Mouse (Mus musculus) midbrain, embryonic 11.5 days (tissue): ENCODE measurements around the gene Opcml. TPM values are rescaled to one million over a fixed set of nuclear protein-coding genes. Genes with fewer than 3 reads are reported as not detected.

Experiments used
- ATAC-seq: fragments of 200-750 bp; cut with Nextera tagmentation; 2 replicates; pipeline ENCODE4 v1.8.0; 2017; ENCODE audit warnings: moderate TSS enrichment, moderate library complexity; ENCODE audit not compliant: low FRiP score
- DNase-seq: peaks from one replicate; pipeline ENCODE4 v3.0.0; 2015; ENCODE audit warnings: low spot score; ENCODE audit errors: missing footprints
- H3K27ac ChIP-seq: fragments of 300-500 bp; sonication (generic); 2 replicates; pipeline ENCODE4 v1.5.1; 2014; ENCODE audit warnings: low read depth, low read length
- H3K27me3 ChIP-seq: fragments of 300-500 bp; sonication (generic); 2 replicates; pipeline ENCODE4 v1.6.1; 2014; ENCODE audit warnings: mild to moderate bottlenecking, low read length, moderate library complexity, mixed read lengths; ENCODE audit not compliant: control insufficient read depth, insufficient read depth
- H3K36me3 ChIP-seq: fragments of 300-500 bp; sonication (generic); 2 replicates; pipeline ENCODE4 v1.6.1; 2014; ENCODE audit warnings: mild to moderate bottlenecking, low read length, moderate library complexity, mixed read lengths; ENCODE audit not compliant: control insufficient read depth, insufficient read depth
- H3K4me1 ChIP-seq: fragments of 300-500 bp; sonication (generic); 2 replicates; pipeline ENCODE4 v1.6.1; 2014; ENCODE audit warnings: low read length; ENCODE audit not compliant: control insufficient read depth, insufficient read depth
- H3K4me2 ChIP-seq: fragments of 300-500 bp; sonication (generic); 2 replicates; pipeline ENCODE4 v1.6.1; 2014; ENCODE audit warnings: mild to moderate bottlenecking, moderate library complexity
- H3K4me3 ChIP-seq: fragments of 300-500 bp; sonication (generic); 2 replicates; pipeline ENCODE4 v1.5.1; 2014; ENCODE audit warnings: low read depth, low read length
- H3K9ac ChIP-seq: fragments of 300-500 bp; sonication (generic); 2 replicates; pipeline ENCODE4 v1.6.1; 2014; ENCODE audit warnings: low read length
- H3K9me3 ChIP-seq: fragments of 300-500 bp; sonication (generic); 2 replicates; pipeline ENCODE4 v1.6.1; 2016; ENCODE audit warnings: low read length; ENCODE audit not compliant: control insufficient read depth
- WGBS: fragments of 180-500 bp; shearing (Covaris S2); extraction: QIAGEN DNeasy Blood & Tissue Kit; methylation state at CpG from one replicate; pipeline ENCODE4 v1.1.7; 2014; 5-methylcytosine and 5-hydroxymethylcytosine counted together
- polyA plus RNA-seq: library from polyadenylated mRNA; unstranded; fragments of >200 nt; fragmentation: Nextera tagmentation; extraction: Ambion mirVana; gene quantifications from 2 replicates; pipeline ENCODE4 v1.2.1, GENCODE M21; 2014

Opcml gene
- polyA plus RNA-seq, 1 experiment from 2014 or later = 3.2 TPM

DNA sequence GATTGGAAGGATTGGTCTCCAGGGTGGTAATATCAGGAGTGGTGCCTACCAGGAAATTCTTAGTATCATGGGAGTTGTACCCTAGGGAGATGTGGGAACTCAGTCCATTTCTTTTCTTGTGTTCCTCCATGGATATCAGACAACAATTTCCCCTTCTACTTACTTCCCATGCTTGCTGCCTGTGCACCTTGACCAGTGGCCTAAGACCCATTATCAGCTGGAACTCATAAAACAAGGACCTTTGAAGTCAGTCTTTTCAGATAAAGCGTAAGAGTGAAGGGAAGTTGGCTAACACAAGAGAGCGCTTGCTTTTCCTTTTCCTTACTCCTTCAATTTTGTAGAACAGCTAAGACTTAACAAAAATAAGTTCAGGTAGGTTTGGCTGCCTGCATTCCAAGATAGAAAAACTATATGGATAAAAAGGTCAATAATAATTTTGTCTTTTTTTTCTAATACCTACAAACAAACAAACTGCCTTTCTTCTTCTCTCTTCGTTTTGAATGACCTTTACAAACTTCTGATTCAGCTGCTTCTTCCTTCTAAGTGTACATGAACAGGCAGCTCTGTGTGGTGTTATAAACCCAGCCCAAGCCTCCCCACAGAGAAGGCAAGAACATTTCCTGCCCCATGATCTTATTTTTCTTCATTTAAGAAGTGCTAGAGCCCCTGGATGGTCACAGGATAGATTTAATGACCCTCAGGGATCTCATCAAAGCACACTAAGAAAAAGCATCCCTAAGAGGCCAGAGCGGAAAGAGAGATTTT is 387.7 kb downstream of the Opcml start:
- Histone ChIP-seq H3K4me2 (no peak overlapping the region), H3K27me3 (no peaks in the 10 kb centered on the region), H3K9me3 (no peaks in the 10 kb centered on the region), H3K9ac (no peak overlapping the region), H3K4me3 (no peak overlapping the region), H3K36me3 (no peaks in the 10 kb centered on the region), H3K27ac (no peak overlapping the region), H3K4me1 (no peaks in the 10 kb centered on the region)
- 86% methylated on average over 4 of the region's 4 CpGs for WGBS
- ATAC-seq = no peak
- DNase-seq = no peak

DNA sequence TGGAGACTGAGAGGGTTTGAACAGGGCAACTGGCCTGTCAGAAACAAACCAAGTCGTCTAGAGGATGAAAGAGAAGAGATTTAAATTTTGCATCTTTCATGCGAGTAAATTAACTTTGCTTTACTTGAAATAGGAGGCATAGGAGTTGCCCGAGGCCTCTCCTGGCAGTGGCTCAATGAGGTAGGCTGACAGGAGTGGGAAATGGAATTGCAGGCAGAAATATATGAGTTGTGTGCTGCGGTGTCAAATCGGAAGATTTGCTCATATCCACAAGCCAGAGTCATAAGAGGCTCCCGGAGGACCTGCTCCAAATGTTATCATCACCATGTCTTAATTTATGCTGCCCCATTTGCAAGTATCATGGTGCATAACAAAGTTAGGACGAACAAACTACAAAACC is 391.3 kb downstream of the Opcml start:
- no peak overlapping the region for H3K4me2 ChIP-seq
- H3K27ac ChIP-seq = no peak overlapping the region
- H3K9me3 ChIP-seq = no peaks in the 10 kb centered on the region
- no peak overlapping the region for H3K4me3 ChIP-seq
- no peak overlapping the region for H3K9ac ChIP-seq
- H3K27me3 ChIP-seq = no peaks in the 10 kb centered on the region
- ATAC-seq = no peak
- no peak for DNase-seq
- no peaks in the 10 kb centered on the region for H3K36me3 ChIP-seq
- H3K4me1 ChIP-seq = no peaks in the 10 kb centered on the region
- 77% methylated on average over 7 of the region's 7 CpGs for WGBS

DNA sequence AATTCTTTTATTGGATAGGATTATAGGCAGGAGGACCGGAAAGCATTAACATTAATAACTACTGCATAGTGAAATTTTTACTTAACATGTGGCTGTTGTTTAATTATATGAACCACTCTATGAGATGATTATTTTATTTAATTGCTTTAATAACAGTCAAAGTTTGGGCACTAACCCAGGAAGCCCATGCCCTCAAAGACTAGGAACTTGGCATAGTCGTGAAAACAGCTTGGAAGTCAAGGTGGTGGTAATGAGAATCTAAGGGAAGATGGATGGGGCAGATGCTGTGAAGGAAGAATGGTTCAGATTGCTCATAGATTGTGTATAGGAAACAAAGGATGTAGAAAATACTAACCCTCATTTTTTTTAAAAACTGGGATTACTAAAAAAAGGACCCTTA is 399.7 kb downstream of the Opcml start:
- DNase-seq = no peak
- Histone ChIP-seq H3K27me3 (no peaks in the 10 kb centered on the region), H3K27ac (no peak overlapping the region), H3K4me1 (no peaks in the 10 kb centered on the region), H3K9ac (no peak overlapping the region), H3K36me3 (no peaks in the 10 kb centered on the region), H3K4me3 (no peak overlapping the region), H3K4me2 (no peak overlapping the region), H3K9me3 (no peaks in the 10 kb centered on the region)
- no peak for ATAC-seq
- 86% methylated on average over 2 of the region's 2 CpGs for WGBS

DNA sequence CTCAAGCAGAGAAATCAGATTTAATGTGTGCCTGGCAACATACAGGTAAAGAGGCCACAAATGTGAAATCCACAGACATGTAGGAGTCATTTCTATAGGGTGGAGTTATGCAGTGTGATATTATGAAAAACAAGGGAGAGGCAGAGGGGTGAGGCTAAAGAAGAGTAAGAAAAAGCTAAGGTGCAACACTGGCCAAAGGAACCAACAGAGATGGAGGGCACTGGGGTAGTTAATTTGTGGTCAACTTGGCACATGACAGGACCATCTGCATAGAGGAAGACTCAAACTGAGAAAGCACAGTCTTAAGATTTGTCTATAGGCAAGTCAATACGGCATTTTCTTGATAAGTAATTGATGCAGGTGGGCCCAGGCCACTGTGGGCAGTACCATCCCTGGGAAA is 400.2 kb downstream of the Opcml start:
- WGBS = 74% methylated on average over 1 of the region's 1 CpGs
- Histone ChIP-seq H3K4me3 (no peak overlapping the region), H3K9ac (no peak overlapping the region), H3K4me1 (no peaks in the 10 kb centered on the region), H3K27me3 (no peaks in the 10 kb centered on the region), H3K4me2 (no peak overlapping the region), H3K27ac (no peak overlapping the region), H3K36me3 (no peaks in the 10 kb centered on the region), H3K9me3 (no peaks in the 10 kb centered on the region)
- ATAC-seq (no peak), DNase-seq (no peak)

DNA sequence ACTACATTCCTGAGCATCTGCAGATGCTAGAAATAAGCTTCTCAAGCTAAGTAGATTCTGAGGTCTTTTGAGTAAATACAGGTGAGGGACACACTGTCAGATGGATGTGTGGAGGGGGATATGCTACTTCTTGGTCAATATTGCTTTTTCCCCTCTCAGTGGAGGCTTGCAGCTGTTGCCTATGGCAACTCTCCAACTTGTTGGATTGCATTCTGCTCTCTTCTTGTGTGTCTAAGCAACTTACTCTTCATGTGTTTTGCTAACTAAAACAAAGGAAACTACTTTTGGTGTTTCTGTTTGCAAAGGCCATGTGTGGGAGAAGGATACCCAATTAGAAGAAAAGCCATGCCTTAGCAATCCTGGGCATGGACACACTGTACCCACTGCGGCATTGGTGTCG is 406.0 kb downstream of the Opcml start:
- no peaks in the 10 kb centered on the region for H3K4me1 ChIP-seq
- no peak overlapping the region for H3K27ac ChIP-seq
- no peak for DNase-seq
- H3K9me3 ChIP-seq = no peaks in the 10 kb centered on the region
- no peak overlapping the region for H3K4me3 ChIP-seq
- H3K27me3 ChIP-seq = no peaks in the 10 kb centered on the region
- H3K4me2 ChIP-seq = no peak overlapping the region
- H3K9ac ChIP-seq = no peak overlapping the region
- WGBS = 93% methylated on average over 2 of the region's 2 CpGs
- no peak for ATAC-seq
- H3K36me3 ChIP-seq = no peaks in the 10 kb centered on the region

DNA sequence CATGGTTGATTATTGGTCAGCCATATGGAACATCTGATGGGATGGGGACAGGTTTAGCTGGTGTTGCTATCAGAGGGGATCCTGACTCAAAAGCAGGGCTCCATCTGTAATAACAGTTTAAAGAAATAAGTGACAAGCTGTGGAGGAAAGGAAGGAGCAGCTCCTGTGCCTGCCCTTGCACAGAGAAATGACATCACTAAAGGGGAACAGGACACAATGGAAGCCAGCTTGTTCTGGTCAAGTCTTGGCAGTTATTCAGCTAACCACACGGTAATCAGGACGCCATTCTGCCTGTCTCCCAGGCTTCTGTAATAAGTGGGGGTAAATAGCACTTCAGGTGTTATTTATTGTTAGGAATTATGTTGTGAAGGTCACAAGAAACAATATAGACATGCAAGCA is 406.5 kb downstream of the Opcml start:
- Histone ChIP-seq H3K4me1 (no peaks in the 10 kb centered on the region), H3K9ac (no peak overlapping the region), H3K9me3 (no peaks in the 10 kb centered on the region), H3K27me3 (no peaks in the 10 kb centered on the region), H3K27ac (no peak overlapping the region), H3K4me3 (no peak overlapping the region), H3K36me3 (no peaks in the 10 kb centered on the region), H3K4me2 (no peak overlapping the region)
- DNase-seq (no peak), ATAC-seq (no peak)
- WGBS = 66% methylated on average over 2 of the region's 2 CpGs

DNA sequence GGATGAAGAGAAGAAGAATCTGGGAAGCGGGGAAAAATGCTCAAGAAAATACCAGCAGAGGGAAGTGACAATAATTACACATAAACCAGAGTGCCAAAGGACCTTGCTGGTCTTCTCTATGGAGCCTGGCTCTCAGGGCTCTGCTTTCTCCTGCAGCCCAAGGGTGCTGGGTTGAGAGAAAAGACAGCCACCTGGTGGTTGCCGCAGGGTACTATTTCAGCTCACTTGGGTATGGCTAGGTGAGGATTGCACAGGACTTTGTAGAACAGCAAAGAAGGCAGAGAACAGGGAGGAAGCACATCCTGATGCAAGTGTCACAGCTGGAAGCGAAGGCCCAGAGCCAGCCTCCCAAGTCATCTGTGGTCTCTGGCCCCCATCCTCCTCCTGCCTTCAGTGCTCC is 407.1 kb downstream of the Opcml start:
- no peak overlapping the region for H3K4me3 ChIP-seq
- ATAC-seq = peak; percentile 75
- H3K27ac ChIP-seq = no peak overlapping the region
- WGBS = 55% methylated on average over 3 of the region's 3 CpGs
- DNase-seq = peak; percentile 86
- H3K4me1 ChIP-seq = no peaks in the 10 kb centered on the region
- no peaks in the 10 kb centered on the region for H3K27me3 ChIP-seq
- no peaks in the 10 kb centered on the region for H3K36me3 ChIP-seq
- no peak overlapping the region for H3K4me2 ChIP-seq
- H3K9ac ChIP-seq = no peak overlapping the region
- no peaks in the 10 kb centered on the region for H3K9me3 ChIP-seq

DNA sequence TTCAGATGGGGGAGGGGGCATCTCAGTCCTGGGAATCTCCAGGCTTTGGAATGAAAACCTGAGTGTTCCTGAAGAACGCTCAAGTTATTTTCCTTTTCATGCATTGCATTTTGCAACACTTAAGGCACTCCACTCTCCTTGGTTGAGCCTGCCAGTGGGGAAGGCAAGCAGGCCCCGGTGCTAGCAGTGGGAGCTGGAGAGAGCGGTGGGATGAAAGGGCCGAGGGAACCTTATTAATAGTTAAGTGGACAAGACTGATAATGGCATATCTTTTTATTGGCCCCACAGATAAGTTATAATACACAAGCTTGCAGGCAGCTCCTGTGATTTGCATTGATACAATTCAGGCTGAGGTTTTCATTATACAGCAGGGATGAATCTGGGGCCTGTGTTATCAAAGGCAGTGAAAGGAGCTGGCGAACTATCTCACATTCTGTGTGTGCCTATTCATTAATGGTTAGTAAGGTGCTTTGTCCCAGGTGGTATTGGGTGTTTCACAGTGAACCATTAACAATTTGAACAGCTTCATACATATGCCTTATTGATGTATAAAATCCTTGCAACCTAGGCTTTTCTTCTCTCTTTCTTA is 407.6 kb downstream of the Opcml start:
- DNase-seq = no peak
- 82% methylated on average over 5 of the region's 5 CpGs for WGBS
- no peaks in the 10 kb centered on the region for H3K27me3 ChIP-seq

DNA sequence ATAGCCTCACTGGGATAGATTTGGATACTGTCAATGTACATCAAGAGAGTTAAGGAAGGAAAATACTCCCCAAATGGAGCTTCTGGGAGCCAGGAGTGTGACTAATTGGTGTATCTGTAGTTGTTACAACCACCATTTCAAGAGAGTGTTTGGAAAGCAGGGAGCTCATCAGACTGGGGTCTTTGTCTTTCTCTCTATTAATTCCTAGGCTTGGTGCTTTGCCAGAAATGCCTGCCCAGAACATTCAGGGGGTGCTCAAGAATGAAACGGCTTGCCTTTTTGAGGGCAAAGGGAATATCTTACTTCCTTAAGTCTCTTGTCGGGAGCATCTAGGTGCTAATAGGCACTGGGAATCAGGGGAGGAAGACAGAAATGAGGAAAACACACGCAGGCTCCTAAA is 416.9 kb downstream of the Opcml start:
- Histone ChIP-seq H3K27me3 (no peaks in the 10 kb centered on the region), H3K4me3 (no peak overlapping the region), H3K27ac (no peak overlapping the region), H3K4me1 (no peaks in the 10 kb centered on the region), H3K4me2 (no peak overlapping the region), H3K36me3 (no peaks in the 10 kb centered on the region), H3K9ac (no peak overlapping the region), H3K9me3 (no peaks in the 10 kb centered on the region)
- 78% methylated on average over 3 of the region's 3 CpGs for WGBS
- DNase-seq (no peak), ATAC-seq (no peak)

More for the DNA sequence above, 407.6 kb downstream of the Opcml start:
- Histone ChIP-seq H3K9ac (no peak overlapping the region), H3K4me2 (no peak overlapping the region), H3K36me3 (no peaks in the 10 kb centered on the region), H3K27ac (no peak overlapping the region), H3K4me1 (no peaks in the 10 kb centered on the region), H3K9me3 (no peaks in the 10 kb centered on the region), H3K4me3 (no peak overlapping the region)
- ATAC-seq = no peak
